Mouse (Mus musculus): ENCODE data around the gene Serp2.

- no peak for TF ChIP-seq MAFK (IDR thresholded peaks at IDR 0.05; ENCODE audit: insufficient read depth, low read depth, low read length)
- no peak for TF ChIP-seq ZC3H11A (IDR thresholded peaks at IDR 0.05; ENCODE audit: borderline replicate concordance, low read depth, low read length)
- no peak for TF ChIP-seq ZNF384 (IDR thresholded peaks at IDR 0.05; ENCODE audit: low read depth, low read length)
- no peak for TF ChIP-seq CHD2 (IDR thresholded peaks at IDR 0.05; ENCODE audit: low read depth, low read length)
- no peak for TF ChIP-seq HCFC1 (IDR thresholded peaks at IDR 0.05; ENCODE audit: borderline replicate concordance, insufficient read depth, low read length)
Measured at GRCm38 (mm10) chr14:76556852-76557208, at the start of gene Serp2.

All from ES-E14 (cell line).